Mouse (Mus musculus) liver, embryonic 14.5 days (tissue): ENCODE measurements around the gene Arsk. TPM values are rescaled to one million over a fixed set of nuclear protein-coding genes. Genes with fewer than 3 reads are reported as not detected.

Source experiments
- ATAC-seq: fragments of 200-750 bp; cut with Nextera tagmentation; 2 replicates; pipeline ENCODE4 v1.8.0; 2017; ENCODE audit warnings: moderate number of reproducible peaks, mild to moderate bottlenecking, moderate library complexity; ENCODE audit not compliant: insufficient read depth
- DNase-seq, 3 experiments: peaks; one replicate each; pipeline ENCODE4 v3.0.0-alpha.2; 2012 to 2013; ENCODE audit warnings: low read depth in 3 of 3, low spot score in 3 of 3
- H3K27ac ChIP-seq: fragments of 300-500 bp; sonication (generic); 2 replicates; pipeline ENCODE4 v1.5.1; 2014; ENCODE audit warnings: moderate library complexity, mild to moderate bottlenecking, control low read depth, inconsistent platforms
- H3K27me3 ChIP-seq: fragments of 300-500 bp; sonication (generic); 2 replicates; pipeline ENCODE4 v1.6.1; 2014; ENCODE audit warnings: mild to moderate bottlenecking, low read length, moderate library complexity; ENCODE audit not compliant: control insufficient read depth, insufficient read depth
- H3K36me3 ChIP-seq: fragments of 300-500 bp; sonication (generic); replicated peaks from 2 replicates; pipeline ENCODE4 v1.6.1; 2014; ENCODE audit warnings: low read depth; ENCODE audit not compliant: control insufficient read depth, insufficient read depth
- H3K4me1 ChIP-seq, 2 experiments: fragments of 200-500 bp in 1 of 2; fragments of 300-500 bp in 1 of 2; sonication (generic) in 1 of 2; replicated peaks; 2 replicates each; pipeline ENCODE4 v1.6.1; 2012 to 2014; ENCODE audit warnings: antibody characterized with exemption in 1 of 2, inconsistent platforms in 1 of 2, low read length in 1 of 2; ENCODE audit not compliant: control insufficient read depth in 2 of 2, insufficient read depth in 2 of 2
- H3K4me2 ChIP-seq: fragments of 300-500 bp; sonication (generic); 2 replicates; pipeline ENCODE4 v1.6.1; 2014; ENCODE audit warnings: low read depth, mild to moderate bottlenecking, control low read depth, moderate library complexity
- H3K4me3 ChIP-seq, 2 experiments: fragments of 200-500 bp in 1 of 2; fragments of 300-500 bp in 1 of 2; sonication (generic) in 1 of 2; 2 replicates each; pipeline ENCODE4 v1.5.1; 2012 to 2014; ENCODE audit warnings: low read depth in 2 of 2, low read length in 2 of 2, mild to moderate bottlenecking in 2 of 2, control low read depth in 1 of 2, inconsistent platforms in 1 of 2, moderate library complexity in 1 of 2; ENCODE audit not compliant: insufficient read depth in 1 of 2
- H3K9ac ChIP-seq: fragments of 300-500 bp; sonication (generic); replicated peaks from 2 replicates; pipeline ENCODE4 v1.6.1; 2014; ENCODE audit warnings: mild to moderate bottlenecking, control low read depth, moderate library complexity
- H3K9me3 ChIP-seq: fragments of 300-500 bp; sonication (generic); 2 replicates; pipeline ENCODE4 v1.6.1; 2016; ENCODE audit warnings: low read length, mixed read lengths; ENCODE audit not compliant: control insufficient read depth
- CTCF ChIP-seq: IDR thresholded peaks from 2 replicates; pipeline ENCODE4 v1.5.1; 2016; ENCODE audit warnings: antibody characterized with exemption, low read depth, control low read depth
- EP300 ChIP-seq: IDR thresholded peaks from 2 replicates; pipeline ENCODE4 v1.6.1; 2016; ENCODE audit warnings: antibody characterized with exemption, low read depth
- WGBS: fragments of 180-500 bp; shearing (Covaris S2); extraction: QIAGEN DNeasy Blood & Tissue Kit; methylation state at CpG from one replicate; pipeline ENCODE4 v1.1.7; 2014; ENCODE audit not compliant: insufficient replicate concordance; 5-methylcytosine and 5-hydroxymethylcytosine counted together
- polyA plus RNA-seq, 2 experiments: library from polyadenylated mRNA; depleted of rRNA in 1 of 2; stranded (reverse) in 1 of 2; unstranded in 1 of 2; fragments of >200 nt; fragmentation: Nextera tagmentation in 1 of 2; extraction: Ambion mirVana in 1 of 2; gene quantifications; 2 replicates each; pipeline versions ENCODE4 v1.2.1 to v1.2.3; 2012 to 2014

The Arsk gene
- polyA plus RNA-seq, 2 experiments = 1.5 to 3.0 TPM

- no peaks in the 10 kb centered on the region for H3K9me3 ChIP-seq
- no peaks in the 10 kb centered on the region; a peak in 1 of 4 replicates for H3K4me1 ChIP-seq
- H3K9ac ChIP-seq = no peak overlapping the region
- TF ChIP-seq CTCF = no peak
- TF ChIP-seq EP300 = no peak
- no peak overlapping the region for H3K4me3 ChIP-seq
- H3K36me3 ChIP-seq = no peaks in the 10 kb centered on the region
- H3K27ac ChIP-seq = no peak overlapping the region
- H3K4me2 ChIP-seq = no peak overlapping the region
- DNase-seq = no peak
- no peak for ATAC-seq
- no peaks in the 10 kb centered on the region; the same call in 1 of the 2 replicates for H3K27me3 ChIP-seq
- WGBS = 76% methylated on average over 3 of the region's 3 CpGs
Measured at GRCm38 (mm10) chr13:76024588-76024987, 73.9 kb downstream of the Arsk start.

GRCm38 (mm10) chr13:76021782-76022181, 76.7 kb downstream of the Arsk start:
- no peaks in the 10 kb centered on the region; the same call in 1 of the 2 replicates for H3K27me3 ChIP-seq
- no peak for TF ChIP-seq CTCF
- no peak for TF ChIP-seq EP300
- H3K9me3 ChIP-seq = no peaks in the 10 kb centered on the region
- ATAC-seq (no peak), DNase-seq (no peak)
- no peaks in the 10 kb centered on the region for H3K36me3 ChIP-seq
- WGBS = 78% methylated on average over 2 of the region's 2 CpGs
- peaks cover 0 to 3% of the 10 kb centered on the region in 2 experiments; a peak in 2 of 4 replicates for H3K4me1 ChIP-seq
- H3K9ac ChIP-seq = no peak overlapping the region
- H3K4me3 ChIP-seq = no peak overlapping the region
- no peak overlapping the region for H3K27ac ChIP-seq
- no peak overlapping the region for H3K4me2 ChIP-seq

GRCm38 (mm10) chr13:76018844-76019400, 79.5 kb downstream of the Arsk start:
- H3K9me3 ChIP-seq = no peaks in the 10 kb centered on the region
- 33% methylated on average over 5 of the region's 5 CpGs for WGBS
- peak; percentile 17; the same call in 1 of the 2 replicates for ATAC-seq
- no peak overlapping the region; the same call in 1 of the 2 replicates for H3K27ac ChIP-seq
- TF ChIP-seq CTCF (no peak), EP300 (no peak)
- peak overlapping the region; percentile 77 for H3K9ac ChIP-seq
- peaks cover 2 to 4% of the 10 kb centered on the region in 2 experiments for H3K4me1 ChIP-seq
- no peaks in the 10 kb centered on the region; the same call in 1 of the 2 replicates for H3K27me3 ChIP-seq
- H3K36me3 ChIP-seq = no peaks in the 10 kb centered on the region; the same call in 1 of the 2 replicates
- H3K4me2 ChIP-seq = peak overlapping the region; percentile 84
- no peak for DNase-seq
- H3K4me3 ChIP-seq = peak overlapping the region; percentile 70 to 82

GRCm38 (mm10) chr13:76017974-76018843, 80.3 kb downstream of the Arsk start, which contains the start of gene Rfesd:
Gene Rfesd (minus strand): TSS chr13:76018719.
- Histone ChIP-seq H3K9ac (peak within 1 kb of the TSS; percentile 77), H3K9me3 (no peaks in the 10 kb centered on the region), H3K4me2 (peak within 1 kb of the TSS; percentile 84), H3K36me3 (no peaks in the 10 kb centered on the region; the same call in 1 of the 2 replicates), H3K27me3 (no peaks in the 10 kb centered on the region; the same call in 1 of the 2 replicates), H3K4me3 (peak within 1 kb of the TSS; percentile 70 to 82), H3K27ac (peak within 1 kb of the TSS; percentile 86), H3K4me1 (peaks cover 6 to 9% of the 10 kb centered on the region in 2 experiments)
- peak; percentile 89 to 92 (median 91) for DNase-seq
- ATAC-seq = peak; percentile 87
- TF ChIP-seq EP300 (0 out of 2 replicates have a peak, but pooled peaks have one; percentile 15), CTCF (no peak)
- WGBS = under 1% methylated on average over 50 of the region's 50 CpGs

GRCm38 (mm10) chr13:76017465-76017864, 81.0 kb downstream of the Arsk start:
- TF ChIP-seq CTCF = no peak
- peak; percentile 49 for TF ChIP-seq EP300
- Histone ChIP-seq H3K27me3 (no peaks in the 10 kb centered on the region; the same call in 1 of the 2 replicates), H3K27ac (peak overlapping the region; percentile 86), H3K9me3 (no peaks in the 10 kb centered on the region), H3K4me1 (peaks cover 11 to 15% of the 10 kb centered on the region in 2 experiments), H3K4me2 (peak overlapping the region; percentile 84), H3K4me3 (peak overlapping the region; percentile 70 to 82), H3K9ac (peak overlapping the region; percentile 77), H3K36me3 (no peaks in the 10 kb centered on the region; the same call in 1 of the 2 replicates)
- 12% methylated on average over 4 of the region's 4 CpGs for WGBS
- ATAC-seq (peak; percentile 78), DNase-seq (peak; percentile 65 to 81 (median 72))
